In genomic region chr2:76571543-76571942, GRCm38 (mm10) we compare ENCODE assay signal across 23 mouse cellular contexts.
DNase-seq lines count a peak whose midpoint lies in the region; ATAC-seq and TF ChIP-seq lines count a peak whose summit lies in the region.
"Had no signal": no experiment of that assay in that cellular context is flagged by ENCODE, and none has a peak within 500 bp of the region (broad histone marks: within the 10 kb centered on the region; RNA-seq: fewer than 3 reads in every experiment).

No protein-coding gene starts in this region.

- no peak for TF ChIP-seq CTCF in midbrain, postnatal 0 days (IDR thresholded peaks at IDR 0.05)

- no peak overlapping the region for H3K4me2 ChIP-seq in embryonic facial prominence, embryonic 14.5 days (ENCODE audit: low read depth, low read length)
- peak overlapping the region; percentile 21; the same call in 1 of the 2 replicates for H3K4me2 ChIP-seq in kidney, embryonic 16.5 days (replicated peaks; ENCODE audit: low read depth, low read length)
- no peak overlapping the region for H3K4me2 ChIP-seq in midbrain, embryonic 14.5 days (ENCODE audit: low read length)
- H3K4me2 ChIP-seq in midbrain, postnatal 0 days (ENCODE audit: low read depth, low read length, poor library complexity, severe bottlenecking): no peak overlapping the region
- H3K4me2 ChIP-seq: heart, embryonic 12.5 days; hindbrain, embryonic 13.5 days; liver, embryonic 13.5 days; midbrain, embryonic 11.5 days had no signal

- 55% methylated on average over 10 of the region's 10 CpGs for WGBS in embryonic facial prominence, embryonic 14.5 days
- WGBS in embryonic facial prominence, embryonic 10.5 days: 86% methylated on average over 10 of the region's 10 CpGs
- 49% methylated on average over 10 of the region's 10 CpGs for WGBS in kidney, embryonic 16.5 days
- WGBS in midbrain, embryonic 14.5 days: 74% methylated on average over 10 of the region's 10 CpGs
- 62% methylated on average over 10 of the region's 10 CpGs for WGBS in midbrain, postnatal 0 days

- no peaks in the 10 kb centered on the region for H3K36me3 ChIP-seq in embryonic facial prominence, embryonic 14.5 days (ENCODE audit: control insufficient read depth, insufficient read depth, low read length)
- H3K36me3 ChIP-seq in embryonic facial prominence, embryonic 10.5 days (replicated peaks): no peaks in the 10 kb centered on the region
- H3K36me3 ChIP-seq in kidney, embryonic 16.5 days (ENCODE audit: insufficient read depth, low read length): no peaks in the 10 kb centered on the region
- H3K36me3 ChIP-seq in midbrain, embryonic 14.5 days (ENCODE audit: control insufficient read depth, insufficient read depth, low read length): no peaks in the 10 kb centered on the region
- no peaks in the 10 kb centered on the region for H3K36me3 ChIP-seq in midbrain, postnatal 0 days (ENCODE audit: insufficient read depth, low read length)
- H3K36me3 ChIP-seq: heart, embryonic 12.5 days; liver, embryonic 13.5 days had no signal

- no peaks in the 10 kb centered on the region for H3K9me3 ChIP-seq in embryonic facial prominence, embryonic 14.5 days (ENCODE audit: control insufficient read depth, low read length)
- H3K9me3 ChIP-seq in embryonic facial prominence, embryonic 10.5 days: no peaks in the 10 kb centered on the region
- H3K9me3 ChIP-seq in kidney, embryonic 16.5 days (ENCODE audit: low read length): no peaks in the 10 kb centered on the region
- no peaks in the 10 kb centered on the region for H3K9me3 ChIP-seq in midbrain, embryonic 14.5 days (ENCODE audit: control insufficient read depth, low read length)
- no peaks in the 10 kb centered on the region for H3K9me3 ChIP-seq in midbrain, postnatal 0 days (ENCODE audit: low read length)
- H3K9me3 ChIP-seq: heart, embryonic 12.5 days; hindbrain, embryonic 13.5 days; liver, embryonic 13.5 days had no signal

- no peak overlapping the region for H3K9ac ChIP-seq in embryonic facial prominence, embryonic 14.5 days (ENCODE audit: low read depth, low read length)
- no peak overlapping the region for H3K9ac ChIP-seq in kidney, embryonic 16.5 days (replicated peaks; ENCODE audit: low read length)
- no peak overlapping the region for H3K9ac ChIP-seq in midbrain, embryonic 14.5 days (replicated peaks; ENCODE audit: low read length)
- no peak overlapping the region for H3K9ac ChIP-seq in midbrain, postnatal 0 days (replicated peaks; ENCODE audit: low read length, poor library complexity, severe bottlenecking)
- H3K9ac ChIP-seq: heart, embryonic 12.5 days; hindbrain, embryonic 13.5 days; liver, embryonic 13.5 days had no signal

- no peaks in the 10 kb centered on the region for H3K4me1 ChIP-seq in embryonic facial prominence, embryonic 14.5 days (ENCODE audit: control insufficient read depth, insufficient read depth, low read length)
- H3K4me1 ChIP-seq in embryonic facial prominence, embryonic 10.5 days: no peaks in the 10 kb centered on the region
- H3K4me1 ChIP-seq in kidney, embryonic 16.5 days (ENCODE audit: insufficient read depth, low read length): peaks cover 6% of the 10 kb centered on the region; the same call in 1 of the 2 replicates
- H3K4me1 ChIP-seq in midbrain, embryonic 14.5 days (ENCODE audit: control insufficient read depth, insufficient read depth, low read length): no peaks in the 10 kb centered on the region
- H3K4me1 ChIP-seq in midbrain, postnatal 0 days (ENCODE audit: insufficient read depth, low read length): no peaks in the 10 kb centered on the region
- H3K4me1 ChIP-seq: liver, embryonic 13.5 days had no signal

- DNase-seq in embryonic facial prominence, embryonic 14.5 days (ENCODE audit: low spot score): peak; percentile 44
- DNase-seq in embryonic facial prominence, embryonic 10.5 days (ENCODE audit: low spot score): no peak
- DNase-seq in kidney, postnatal 25 days: no peak
- DNase-seq in midbrain, embryonic 14.5 days: peak; percentile 39
- DNase-seq in midbrain, postnatal 0 days (ENCODE audit: low spot score): no peak
- DNase-seq in right cerebral cortex, adult 2 months (ENCODE audit: low spot score in 2 of 2): no peak
- DNase-seq: adrenal gland, postnatal 25 days; cerebellum, adult 18-20 months; kidney, adult 9 months; layer of hippocampus, adult 9-11 months; left cerebral cortex, postnatal 4 days; liver, embryonic 13.5 days; right cerebral cortex, postnatal 25 days; thymus, adult 18-20 months; thymus, postnatal 4 days had no signal

- H3K27me3 ChIP-seq in embryonic facial prominence, embryonic 14.5 days (replicated peaks; ENCODE audit: control insufficient read depth, insufficient read depth, low read length): no peaks in the 10 kb centered on the region
- no peaks in the 10 kb centered on the region for H3K27me3 ChIP-seq in embryonic facial prominence, embryonic 10.5 days (replicated peaks; ENCODE audit: low read depth, poor library complexity, severe bottlenecking)
- H3K27me3 ChIP-seq in kidney, embryonic 16.5 days (ENCODE audit: insufficient read depth, low read length): no peaks in the 10 kb centered on the region
- no peaks in the 10 kb centered on the region for H3K27me3 ChIP-seq in midbrain, embryonic 14.5 days (ENCODE audit: control insufficient read depth, insufficient read depth, low read length)
- no peaks in the 10 kb centered on the region for H3K27me3 ChIP-seq in midbrain, postnatal 0 days (ENCODE audit: insufficient read depth, low read length)
- H3K27me3 ChIP-seq: CH12.LX; heart, embryonic 12.5 days; hindbrain, embryonic 13.5 days; liver, embryonic 13.5 days had no signal

- ATAC-seq in embryonic facial prominence, embryonic 14.5 days (ENCODE audit: low read depth): 0 out of 2 replicates have a peak, but pooled peaks have one; percentile 30
- ATAC-seq in kidney, embryonic 16.5 days (ENCODE audit: low FRiP score, low TSS enrichment): 0 out of 2 replicates have a peak, but pooled peaks have one; percentile 42
- no peak for ATAC-seq in midbrain, embryonic 14.5 days (ENCODE audit: low FRiP score, low TSS enrichment)
- no peak for ATAC-seq in midbrain, postnatal 0 days (ENCODE audit: low FRiP score)
- ATAC-seq in megakaryocyte progenitor cell, adult 5-6 weeks (replicated peaks; ENCODE audit: poor library complexity): peak; percentile 44; the same call in 1 of the 2 replicates
- ATAC-seq: inflammation-experienced regulatory T-cells, adult 6 months had no signal

- H3K4me3 ChIP-seq in embryonic facial prominence, embryonic 14.5 days (ENCODE audit: low read depth, low read length): no peak overlapping the region
- H3K4me3 ChIP-seq in embryonic facial prominence, embryonic 10.5 days: no peak overlapping the region
- no peak overlapping the region for H3K4me3 ChIP-seq in kidney, embryonic 16.5 days (ENCODE audit: low read length)
- H3K4me3 ChIP-seq in midbrain, embryonic 14.5 days (replicated peaks; ENCODE audit: low read depth, low read length): no peak overlapping the region
- no peak overlapping the region for H3K4me3 ChIP-seq in midbrain, postnatal 0 days (ENCODE audit: low read depth, low read length)
- H3K4me3 ChIP-seq: heart, embryonic 12.5 days; hindbrain, embryonic 13.5 days; left cerebral cortex, adult 2 months; liver, embryonic 13.5 days had no signal

- H3K27ac ChIP-seq in embryonic facial prominence, embryonic 14.5 days (replicated peaks; ENCODE audit: low read depth, low read length): no peak overlapping the region
- no peak overlapping the region for H3K27ac ChIP-seq in embryonic facial prominence, embryonic 10.5 days (replicated peaks)
- no peak overlapping the region for H3K27ac ChIP-seq in kidney, embryonic 16.5 days (ENCODE audit: low read length)
- no peak overlapping the region for H3K27ac ChIP-seq in midbrain, embryonic 14.5 days (replicated peaks; ENCODE audit: low read depth, low read length)
- no peak overlapping the region for H3K27ac ChIP-seq in midbrain, postnatal 0 days (ENCODE audit: low read depth, low read length)
- H3K27ac ChIP-seq: hindbrain, embryonic 13.5 days; left cerebral cortex, adult 2 months; liver, embryonic 13.5 days had no signal

Comparison
In these comparisons a context has a peak if more than half of its experiments do, and no peak if none do; other contexts are left out.
1. DNase-seq: peak in embryonic facial prominence, embryonic 14.5 days (single experiment) and midbrain, embryonic 14.5 days (single experiment); none in embryonic facial prominence, embryonic 10.5 days (single experiment), kidney, postnatal 25 days (0 of 2), midbrain, postnatal 0 days (single experiment) and right cerebral cortex, adult 2 months (0 of 2).
2. ATAC-seq: peak in embryonic facial prominence, embryonic 14.5 days (single experiment), kidney, embryonic 16.5 days (single experiment) and megakaryocyte progenitor cell, adult 5-6 weeks (single experiment); none in midbrain, embryonic 14.5 days (single experiment) and midbrain, postnatal 0 days (single experiment).